Mouse (Mus musculus) heart, embryonic 10.5 days (tissue): ENCODE measurements around the gene Mllt6. TPM values are rescaled to one million over a fixed set of nuclear protein-coding genes. Genes with fewer than 3 reads are reported as not detected.
"Not testable (repeated sequence)": the region's sequence is repeated elsewhere in the genome, so short reads cannot be mapped to it uniquely, and the experiment has no call there.

ENCODE experiments used
- DNase-seq: peaks from one replicate; pipeline ENCODE4 v3.0.0-alpha.2; 2017; ENCODE audit warnings: low spot score
- H3K27ac ChIP-seq: fragments of 300-500 bp; sonication (generic); 2 replicates; pipeline ENCODE4 v1.5.1; 2016; ENCODE audit warnings: mild to moderate bottlenecking
- H3K27me3 ChIP-seq: fragments of 300-500 bp; sonication (generic); 2 replicates; pipeline ENCODE4 v1.6.1; 2016; ENCODE audit warnings: mild to moderate bottlenecking; ENCODE audit not compliant: poor library complexity, insufficient read depth, severe bottlenecking
- H3K36me3 ChIP-seq: fragments of 300-500 bp; sonication (generic); 2 replicates; pipeline ENCODE4 v1.6.1; 2016; ENCODE audit warnings: mild to moderate bottlenecking, moderate library complexity
- H3K4me1 ChIP-seq: fragments of 300-500 bp; sonication (generic); 2 replicates; pipeline ENCODE4 v1.6.1; 2016; ENCODE audit warnings: mild to moderate bottlenecking
- H3K4me3 ChIP-seq: fragments of 300-500 bp; sonication (generic); 2 replicates; pipeline ENCODE4 v1.5.1; 2016; ENCODE audit warnings: mild to moderate bottlenecking, moderate library complexity
- H3K9me3 ChIP-seq: fragments of 300-500 bp; sonication (generic); 2 replicates; pipeline ENCODE4 v1.6.1; 2016; ENCODE audit warnings: mild to moderate bottlenecking, moderate library complexity
- WGBS: fragments of 180-500 bp; shearing (Covaris S2); methylation state at CpG from one replicate; pipeline ENCODE4 v1.1.7; 2016; 5-methylcytosine and 5-hydroxymethylcytosine counted together
- polyA plus RNA-seq: library from polyadenylated mRNA; unstranded; fragments of >200 nt; fragmentation: Nextera tagmentation; extraction: Ambion mirVana; gene quantifications from 2 replicates; pipeline ENCODE4 v1.2.1, GENCODE M21; 2016

Gene Mllt6
- polyA plus RNA-seq, 1 experiment from 2014 or later: 2.2 TPM

- Histone ChIP-seq H3K9me3 (no peaks in the 10 kb centered on the region), H3K27me3 (no peaks in the 10 kb centered on the region), H3K27ac (peak within 1 kb of the TSS; percentile 91), H3K4me1 (peaks cover 32% of the 10 kb centered on the region), H3K4me3 (peak within 1 kb of the TSS; percentile 96), H3K36me3 (peaks cover 36% of the 10 kb centered on the region)
- 1% methylated on average over 35 of the region's 35 CpGs for WGBS
- DNase-seq: peak; percentile 99
Observed at GRCm38 (mm10) chr11:97703039-97703826, 40.0 kb downstream of the Mllt6 start, which contains the start of gene Psmb3. Gene Psmb3, plus strand, starts transcription at chr11:97703399.

DNA sequence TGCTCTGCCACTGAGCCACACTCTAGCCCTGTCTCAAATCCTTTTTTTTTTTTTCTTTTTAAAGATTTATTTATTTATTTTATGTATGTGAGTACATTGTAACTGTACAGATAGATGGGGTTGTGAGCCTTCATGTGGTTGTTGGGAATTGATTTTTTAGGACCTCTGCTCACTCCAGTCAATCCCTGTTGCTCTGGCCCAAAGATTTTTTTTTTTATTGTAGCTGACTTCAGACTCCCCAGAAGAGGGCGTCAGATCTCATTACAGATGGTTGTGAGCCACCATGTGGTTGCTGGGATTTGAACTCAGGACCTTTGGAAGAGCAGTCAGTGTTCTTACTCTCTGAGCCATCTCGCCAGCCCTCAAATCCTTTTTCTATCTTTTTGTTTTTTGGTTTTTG is 46.9 kb downstream of the Mllt6 start:
- H3K9me3 ChIP-seq, DNase-seq, H3K4me3 ChIP-seq, H3K4me1 ChIP-seq, H3K27me3 ChIP-seq, H3K27ac ChIP-seq: not testable (repeated sequence)
- H3K36me3 ChIP-seq: peaks cover 85% of the 10 kb centered on the region
- 82% methylated on average over 2 of the region's 2 CpGs for WGBS

- 82% methylated on average over 13 of the region's 13 CpGs for WGBS
- no peak for DNase-seq
- peaks cover 80% of the 10 kb centered on the region for H3K36me3 ChIP-seq
Observed at GRCm38 (mm10) chr11:97711200-97711900, 48.1 kb downstream of the Mllt6 start.

GRCm38 (mm10) chr11:97712286-97712685 is 49.1 kb downstream of the Mllt6 start:
- Histone ChIP-seq H3K9me3 (no peaks in the 10 kb centered on the region), H3K36me3 (peaks cover 75% of the 10 kb centered on the region), H3K27ac (no peak overlapping the region), H3K4me3 (no peak overlapping the region), H3K4me1 (peaks cover 12% of the 10 kb centered on the region), H3K27me3 (no peaks in the 10 kb centered on the region)
- 92% methylated on average over 15 of the region's 15 CpGs for WGBS
- DNase-seq: no peak

More at GRCm38 (mm10) chr11:97711200-97711900, 48.1 kb downstream of the Mllt6 start:
- Histone ChIP-seq H3K9me3 (no peaks in the 10 kb centered on the region), H3K27me3 (no peaks in the 10 kb centered on the region), H3K27ac (no peak overlapping the region), H3K4me3 (no peak overlapping the region), H3K4me1 (peaks cover 11% of the 10 kb centered on the region)

GRCm38 (mm10) chr11:97713896-97714295 is 50.7 kb downstream of the Mllt6 start:
- no peaks in the 10 kb centered on the region for H3K27me3 ChIP-seq
- H3K36me3 ChIP-seq: peaks cover 74% of the 10 kb centered on the region
- H3K4me1 ChIP-seq: peaks cover 20% of the 10 kb centered on the region
- H3K9me3 ChIP-seq: no peaks in the 10 kb centered on the region
- H3K27ac ChIP-seq: no peak overlapping the region
- no peak for DNase-seq
- H3K4me3 ChIP-seq: no peak overlapping the region
- 82% methylated on average over 8 of the region's 8 CpGs for WGBS

DNA sequence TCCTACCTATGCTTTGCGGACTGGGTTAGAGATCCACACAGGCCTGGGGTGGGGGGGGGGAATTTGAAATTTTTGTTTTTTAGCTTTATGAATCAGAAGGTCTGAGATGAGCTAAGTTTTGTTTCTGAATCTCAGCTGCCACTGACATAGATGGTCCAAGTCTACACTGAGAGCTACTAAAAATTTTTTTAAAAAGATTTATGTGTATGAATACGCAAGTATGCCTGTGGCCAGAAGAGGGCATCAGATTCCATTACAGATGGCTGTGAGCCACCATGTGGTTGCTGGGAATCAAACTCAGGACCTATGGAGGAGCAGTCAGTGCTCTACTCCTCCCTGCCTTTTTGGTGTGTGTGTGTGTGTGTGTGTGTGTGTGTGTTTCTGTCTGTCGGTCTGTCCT is 51.1 kb downstream of the Mllt6 start:
- peaks cover 24% of the 10 kb centered on the region for H3K4me1 ChIP-seq
- H3K9me3 ChIP-seq: no peaks in the 10 kb centered on the region
- H3K27me3 ChIP-seq: no peaks in the 10 kb centered on the region
- H3K36me3 ChIP-seq: peaks cover 74% of the 10 kb centered on the region
- WGBS: 97% methylated on average over 3 of the region's 3 CpGs
- H3K4me3 ChIP-seq: no peak overlapping the region
- H3K27ac ChIP-seq: no peak overlapping the region
- no peak for DNase-seq

DNA sequence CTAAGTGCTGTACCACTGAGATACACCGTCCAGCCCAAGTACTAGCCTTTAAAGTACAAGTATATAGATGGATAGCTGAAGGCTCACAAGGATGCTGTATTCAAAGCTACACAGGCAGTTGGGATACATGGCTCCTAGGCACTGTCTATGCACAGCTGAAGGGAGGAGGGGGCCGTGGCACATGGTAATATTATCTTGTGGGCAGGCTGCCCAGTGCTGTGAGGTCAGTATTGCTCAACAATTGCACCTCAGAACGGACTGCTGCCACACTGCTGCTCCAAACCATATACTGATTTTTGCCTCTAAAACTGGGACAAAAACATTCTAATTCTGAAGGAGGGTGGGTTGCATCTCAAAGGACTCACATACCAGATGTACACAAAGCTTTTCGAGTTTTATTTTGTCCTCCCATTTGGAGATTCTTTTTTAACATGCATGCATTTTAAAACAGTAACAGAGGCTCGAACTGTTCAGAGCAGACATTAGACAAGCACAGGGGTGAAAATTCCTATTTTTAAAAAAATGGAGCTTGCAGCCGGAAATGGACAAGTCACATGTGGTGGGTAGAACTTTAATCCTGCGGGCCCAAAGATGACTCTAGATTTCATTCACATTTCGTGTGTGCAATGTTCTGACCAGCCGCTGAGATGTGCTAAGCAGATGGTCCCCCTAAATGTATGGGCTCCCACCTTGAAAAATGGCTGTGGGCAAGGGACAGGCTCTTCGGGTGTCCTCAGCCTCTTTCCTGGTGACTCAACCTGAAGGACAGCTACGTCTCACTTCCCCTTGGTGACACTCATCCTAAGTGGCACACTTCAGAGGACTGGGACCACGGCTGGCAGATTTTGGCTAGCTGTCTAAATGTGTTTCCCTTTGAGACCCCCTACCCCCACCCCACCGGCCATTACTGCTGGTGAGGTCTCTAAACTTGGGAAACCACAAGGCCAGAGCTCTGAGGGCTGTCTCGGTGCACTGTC is 51.9 kb downstream of the Mllt6 start:
- H3K36me3 ChIP-seq: peaks cover 80% of the 10 kb centered on the region

GRCm38 (mm10) chr11:97716021-97716420 is 52.8 kb downstream of the Mllt6 start:
- Histone ChIP-seq H3K4me1 (peaks cover 25% of the 10 kb centered on the region), H3K27ac (no peak overlapping the region), H3K36me3 (peaks cover 86% of the 10 kb centered on the region), H3K9me3 (no peaks in the 10 kb centered on the region), H3K4me3 (no peak overlapping the region), H3K27me3 (no peaks in the 10 kb centered on the region)
- no peak for DNase-seq
- 70% methylated on average over 8 of the region's 8 CpGs for WGBS

More for the DNA sequence above, 51.9 kb downstream of the Mllt6 start:
- Histone ChIP-seq H3K9me3 (no peaks in the 10 kb centered on the region), H3K4me3 (no peak overlapping the region), H3K27me3 (no peaks in the 10 kb centered on the region), H3K27ac (no peak overlapping the region), H3K4me1 (peaks cover 25% of the 10 kb centered on the region)
- no peak for DNase-seq
- 88% methylated on average over 14 of the region's 14 CpGs for WGBS

DNA sequence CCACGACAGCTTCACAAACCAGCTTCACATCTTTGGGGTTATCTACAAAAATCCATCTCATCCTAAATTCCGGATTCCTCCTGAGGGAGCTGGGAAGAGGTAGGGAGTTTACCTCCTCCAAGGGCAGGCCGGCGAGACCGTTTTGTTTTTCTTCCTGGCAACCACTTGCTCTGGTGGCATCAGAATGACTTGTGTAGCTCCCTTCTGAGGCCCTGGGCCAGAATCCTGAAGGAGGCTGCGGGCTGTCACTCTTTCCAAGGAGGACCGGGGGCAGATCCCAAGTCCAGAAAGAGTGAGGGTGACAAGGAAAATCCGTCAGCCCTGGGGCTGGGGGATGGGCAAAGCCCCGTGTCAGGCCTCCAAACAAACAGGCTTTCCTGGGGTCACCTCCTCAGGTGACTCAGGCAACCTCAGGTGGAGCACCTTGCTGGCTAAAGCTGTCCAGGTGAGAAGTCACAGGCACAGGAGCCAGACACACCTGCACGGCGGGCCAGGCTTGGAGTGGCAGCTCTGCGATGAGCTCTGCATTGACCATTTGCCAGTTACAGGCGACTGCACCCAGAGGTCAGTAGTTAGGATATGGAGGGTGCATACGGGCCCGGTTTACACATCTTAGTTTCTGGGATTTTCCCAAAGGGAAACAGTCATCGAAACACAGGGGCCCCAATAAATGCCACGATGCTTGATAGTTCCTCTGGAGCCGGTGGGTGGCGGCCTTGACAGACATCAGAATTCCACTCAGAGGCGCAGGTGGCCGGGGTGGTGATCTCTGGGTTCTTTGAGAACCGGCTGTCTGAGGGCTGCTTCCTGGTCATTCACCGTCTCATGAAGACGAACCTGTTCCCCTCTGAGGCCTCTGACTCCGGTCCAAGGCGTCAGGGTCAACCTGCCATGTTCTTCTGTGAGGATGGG is 54.4 kb downstream of the Mllt6 start:
- Histone ChIP-seq H3K9me3 (no peaks in the 10 kb centered on the region), H3K4me1 (peaks cover 25% of the 10 kb centered on the region), H3K27ac (peak overlapping the region; percentile 18; the same call in 1 of the 2 replicates), H3K4me3 (no peak overlapping the region), H3K27me3 (no peaks in the 10 kb centered on the region), H3K36me3 (peaks cover 86% of the 10 kb centered on the region)
- 82% methylated on average over 26 of the region's 26 CpGs for WGBS
- DNase-seq: no peak

- Histone ChIP-seq H3K4me1 (peaks cover 25% of the 10 kb centered on the region), H3K27ac (no peak overlapping the region), H3K36me3 (peaks cover 86% of the 10 kb centered on the region), H3K9me3 (no peaks in the 10 kb centered on the region), H3K27me3 (no peaks in the 10 kb centered on the region), H3K4me3 (no peak overlapping the region)
- 68% methylated on average over 15 of the region's 15 CpGs for WGBS
- DNase-seq: no peak
Observed at GRCm38 (mm10) chr11:97718281-97718860, 55.2 kb downstream of the Mllt6 start.

DNA sequence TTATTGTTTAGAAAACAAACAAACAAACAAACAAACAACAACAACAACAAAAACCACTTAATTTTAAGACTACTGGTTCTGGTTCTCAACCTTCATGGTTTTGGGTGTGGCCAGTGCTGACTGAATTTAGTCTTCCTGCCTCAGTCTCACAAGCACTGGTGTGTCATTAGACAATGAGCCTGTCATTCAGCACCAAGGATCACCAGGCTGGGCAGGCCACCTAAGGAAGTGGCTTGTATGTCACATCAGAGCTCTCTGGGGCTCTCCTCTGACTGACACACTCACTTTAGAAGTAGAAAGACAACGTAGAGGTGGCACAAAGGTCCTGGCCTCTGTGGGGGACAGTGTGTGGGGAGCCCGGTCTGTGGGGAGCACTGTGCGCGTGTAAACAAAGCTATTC is 55.8 kb downstream of the Mllt6 start:
- Histone ChIP-seq H3K36me3 (peaks cover 86% of the 10 kb centered on the region), H3K4me3 (no peak overlapping the region), H3K9me3 (no peaks in the 10 kb centered on the region), H3K27ac (no peak overlapping the region), H3K27me3 (no peaks in the 10 kb centered on the region), H3K4me1 (peaks cover 25% of the 10 kb centered on the region)
- DNase-seq: no peak
- WGBS: 73% methylated on average over 4 of the region's 4 CpGs
